Mouse (Mus musculus) cortical plate, adult 2 months (tissue): ENCODE results near the gene Vps4b. TPM values are rescaled to one million over a fixed set of nuclear protein-coding genes. Genes with fewer than 3 reads are reported as not detected.
A peak's percentile ranks its signal among the peaks of the same experiment; 100 is the strongest.

Experiments
- H3K27ac ChIP-seq: fragments of 200-500 bp; 2 replicates; pipeline ENCODE4 v1.5.1; 2012; ENCODE audit warnings: low read length, control low read depth, inconsistent platforms; ENCODE audit not compliant: insufficient read depth
- H3K4me1 ChIP-seq: fragments of 200-500 bp; 2 replicates; pipeline ENCODE4 v1.6.1; 2011; ENCODE audit warnings: low read length; ENCODE audit not compliant: control insufficient read depth, insufficient read depth
- H3K4me3 ChIP-seq: fragments of 200-500 bp; 2 replicates; pipeline ENCODE4 v1.5.1; 2011; ENCODE audit warnings: mild to moderate bottlenecking, low read length, control low read depth; ENCODE audit not compliant: insufficient read depth
- CTCF ChIP-seq: fragments of 200-500 bp; IDR thresholded peaks from 2 replicates; pipeline ENCODE4 v1.5.1; 2011; ENCODE audit warnings: mild to moderate bottlenecking, control low read depth, low read length; ENCODE audit not compliant: insufficient read depth; ENCODE audit errors: extremely low read depth
- POLR2A ChIP-seq: fragments of 200-500 bp; IDR thresholded peaks from 2 replicates; pipeline ENCODE4 v1.6.1; 2011; ENCODE audit warnings: mild to moderate bottlenecking, low read length, control low read depth; ENCODE audit not compliant: insufficient read depth; ENCODE audit errors: extremely low read depth
- polyA plus RNA-seq: library from polyadenylated mRNA; depleted of rRNA; stranded (reverse); fragments of >200 nt; gene quantifications from 2 replicates; pipeline ENCODE4 v1.2.3, GENCODE M21; 2012

Vps4b gene
- polyA plus RNA-seq, 1 experiment: 23.6 TPM

DNA sequence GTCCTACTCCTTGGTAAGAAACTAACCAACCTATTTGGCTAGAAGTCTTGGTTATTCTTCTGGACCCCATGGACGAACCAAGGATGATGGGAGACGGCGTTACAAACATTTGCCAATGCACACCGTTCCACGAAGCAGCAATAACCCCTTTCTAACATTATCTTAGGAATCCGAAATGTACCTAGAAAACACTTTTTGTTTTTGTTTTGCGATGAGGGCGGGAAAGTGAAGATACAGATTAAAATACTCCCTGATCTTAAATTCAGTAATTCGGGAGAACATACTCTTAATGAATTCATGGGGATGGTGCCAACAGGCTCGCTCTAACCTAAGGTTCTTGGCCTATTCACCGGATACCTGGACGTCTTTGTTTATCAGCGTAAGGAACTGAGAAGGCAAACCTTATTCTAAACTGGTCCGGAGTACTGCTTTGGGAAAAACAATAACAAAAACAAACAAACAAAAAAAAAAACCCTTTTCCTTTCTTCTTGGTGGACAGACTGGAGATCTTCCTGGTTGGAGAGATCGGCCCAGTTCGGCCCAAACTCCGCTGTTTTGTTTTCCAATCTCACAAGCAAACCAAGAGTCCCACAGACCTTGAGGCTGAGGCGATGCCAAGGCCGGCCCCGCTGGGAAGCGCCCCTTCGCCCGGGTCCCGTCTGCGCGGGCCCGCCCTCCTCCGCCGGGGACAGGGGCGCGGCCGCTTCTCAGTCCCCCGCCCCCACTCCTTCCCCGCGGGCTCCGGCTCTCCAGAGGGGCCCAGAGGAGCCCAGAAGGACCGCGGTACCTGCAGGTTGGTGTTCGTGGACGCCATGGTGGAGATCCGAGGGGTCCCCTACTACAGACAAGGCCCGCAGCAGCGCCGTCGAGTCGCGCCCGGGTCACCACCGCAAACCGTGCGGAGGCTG, 640 bp downstream of the Vps4b start:
- peak overlapping the region; percentile 88 for H3K4me3 ChIP-seq

DNA sequence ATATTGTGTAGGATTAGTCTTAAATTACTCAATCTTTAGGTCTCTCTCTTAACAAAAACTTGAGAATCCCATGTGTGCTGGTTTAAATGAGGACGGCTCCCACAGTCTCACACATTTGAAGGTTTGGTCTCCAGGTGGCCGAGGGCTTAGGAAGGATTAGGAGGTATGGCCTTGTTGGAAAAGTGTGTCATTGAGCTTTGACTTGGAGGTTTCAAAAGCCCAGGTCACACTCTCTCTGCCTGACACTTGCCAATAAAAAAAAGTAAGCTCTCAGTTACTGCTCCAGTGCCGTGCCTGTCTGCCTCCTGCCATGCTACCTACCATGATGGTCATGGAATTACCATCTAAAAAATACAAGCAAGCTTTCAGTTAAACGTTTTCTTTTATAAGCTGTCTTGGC, 21.6 kb downstream of the Vps4b start:
- no peak for TF ChIP-seq CTCF
- TF ChIP-seq POLR2A: no peak
- Histone ChIP-seq H3K4me1 (no peaks in the 10 kb centered on the region), H3K4me3 (no peak overlapping the region), H3K27ac (no peak overlapping the region)

More for the DNA sequence above, 640 bp downstream of the Vps4b start:
- H3K27ac ChIP-seq: no peak overlapping the region
- no peak for TF ChIP-seq POLR2A
- no peak for TF ChIP-seq CTCF
- peaks cover 4% of the 10 kb centered on the region for H3K4me1 ChIP-seq

DNA sequence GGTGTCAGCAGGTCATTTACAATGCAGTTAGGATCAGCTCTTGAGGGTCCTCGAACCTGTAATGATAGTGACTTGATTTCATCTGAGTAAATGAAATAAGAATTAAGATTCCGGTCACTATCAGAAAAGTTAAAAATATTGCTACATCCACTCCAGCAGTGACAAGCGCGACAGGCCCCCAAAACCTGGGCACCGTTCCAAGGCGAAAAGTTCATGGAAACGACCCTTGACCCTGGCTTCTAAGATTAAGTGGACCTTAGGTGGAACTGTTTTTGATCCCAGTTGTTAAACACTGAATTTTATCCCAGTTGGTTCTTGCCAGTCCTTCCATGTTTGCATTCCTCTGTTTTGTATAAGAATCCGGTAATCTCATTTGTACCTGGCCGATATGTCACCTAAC, 22.4 kb downstream of the Vps4b start:
- TF ChIP-seq POLR2A (no peak), CTCF (no peak)
- Histone ChIP-seq H3K27ac (no peak overlapping the region), H3K4me1 (no peaks in the 10 kb centered on the region), H3K4me3 (no peak overlapping the region)

DNA sequence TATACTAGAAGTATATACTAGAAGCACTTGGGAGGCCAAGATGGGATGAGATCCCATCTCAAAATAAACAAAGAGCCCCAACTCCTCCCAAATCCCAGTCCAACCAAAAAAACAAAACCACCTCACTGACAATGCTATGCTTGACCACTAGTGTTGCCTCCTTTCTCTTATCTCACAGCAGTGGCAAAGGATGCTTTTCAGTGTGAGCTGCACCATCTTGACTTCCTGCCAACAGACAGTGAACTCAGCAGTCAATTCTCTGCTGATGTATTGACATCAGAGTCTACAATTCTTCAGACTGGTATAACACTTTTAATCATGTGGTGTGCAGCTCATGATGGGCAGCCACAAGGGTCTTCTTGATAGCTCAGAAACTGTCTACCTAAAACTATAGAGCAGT, 27.8 kb downstream of the Vps4b start:
- Histone ChIP-seq H3K4me1 (no peaks in the 10 kb centered on the region), H3K4me3 (no peak overlapping the region), H3K27ac (no peak overlapping the region)
- TF ChIP-seq POLR2A (no peak), CTCF (no peak)

DNA sequence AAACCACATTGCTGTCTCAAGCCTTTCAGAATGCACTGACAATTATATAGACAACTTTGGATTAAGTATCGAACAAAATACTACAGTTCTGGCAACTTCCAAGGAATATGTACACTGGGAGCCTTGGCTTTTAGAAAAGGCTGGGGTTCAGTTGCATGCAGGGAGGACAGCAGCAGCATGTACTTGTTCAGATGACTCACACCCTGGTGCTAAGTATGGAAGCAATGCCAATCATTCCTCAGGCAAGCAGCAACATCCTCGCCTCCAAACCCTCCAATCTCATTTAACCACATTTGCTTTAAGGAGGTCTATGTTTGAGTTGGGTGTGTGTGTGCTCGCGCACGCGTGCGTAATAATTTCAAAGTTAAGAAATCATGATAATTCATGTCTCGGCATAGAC, 30.8 kb downstream of the Vps4b start:
- no peak for TF ChIP-seq CTCF

DNA sequence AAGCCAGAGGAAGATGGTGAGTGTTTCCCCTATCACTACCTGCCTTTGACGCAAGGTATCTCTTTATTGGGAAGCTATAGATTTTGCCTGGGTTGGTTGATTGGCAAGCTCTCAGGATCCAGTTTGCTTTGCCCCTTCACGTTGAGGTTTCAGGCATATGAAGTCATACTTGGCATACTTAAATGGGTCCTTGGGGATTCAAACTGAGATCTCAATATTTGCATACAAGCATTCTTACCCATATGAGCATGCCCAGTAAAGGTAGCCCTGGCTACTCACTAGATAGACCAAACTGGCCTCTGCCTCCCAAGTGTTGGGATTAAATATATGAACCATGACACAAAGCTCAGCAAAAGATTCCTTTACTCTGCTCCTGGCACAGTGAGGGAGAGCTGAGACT, 31.7 kb downstream of the Vps4b start:
- TF ChIP-seq CTCF (no peak), POLR2A (no peak)
- Histone ChIP-seq H3K27ac (no peak overlapping the region), H3K4me1 (no peaks in the 10 kb centered on the region), H3K4me3 (no peak overlapping the region)

More for the DNA sequence above, 30.8 kb downstream of the Vps4b start:
- no peak overlapping the region for H3K4me3 ChIP-seq
- H3K27ac ChIP-seq: no peak overlapping the region
- no peaks in the 10 kb centered on the region for H3K4me1 ChIP-seq

DNA sequence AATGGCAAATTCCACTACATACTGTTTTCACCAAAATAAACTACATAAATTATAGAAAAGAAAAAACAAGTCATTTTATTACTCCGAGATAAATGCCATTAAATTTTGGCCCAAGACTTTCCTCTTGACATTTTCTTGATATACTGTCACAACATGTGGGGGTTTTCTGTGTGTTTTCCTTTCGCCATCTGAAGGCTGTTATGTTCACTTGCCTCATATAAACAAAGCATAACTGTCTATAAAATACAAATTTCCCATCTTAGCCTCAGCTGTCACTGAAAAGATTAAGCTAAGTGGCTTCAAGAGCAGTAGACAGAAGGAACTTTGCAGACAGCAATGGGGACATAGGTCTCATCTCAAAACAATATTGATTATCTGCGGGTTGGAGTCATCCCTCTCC, 32.2 kb downstream of the Vps4b start:
- H3K4me1 ChIP-seq: no peaks in the 10 kb centered on the region
- no peak for TF ChIP-seq POLR2A
- TF ChIP-seq CTCF: no peak

DNA sequence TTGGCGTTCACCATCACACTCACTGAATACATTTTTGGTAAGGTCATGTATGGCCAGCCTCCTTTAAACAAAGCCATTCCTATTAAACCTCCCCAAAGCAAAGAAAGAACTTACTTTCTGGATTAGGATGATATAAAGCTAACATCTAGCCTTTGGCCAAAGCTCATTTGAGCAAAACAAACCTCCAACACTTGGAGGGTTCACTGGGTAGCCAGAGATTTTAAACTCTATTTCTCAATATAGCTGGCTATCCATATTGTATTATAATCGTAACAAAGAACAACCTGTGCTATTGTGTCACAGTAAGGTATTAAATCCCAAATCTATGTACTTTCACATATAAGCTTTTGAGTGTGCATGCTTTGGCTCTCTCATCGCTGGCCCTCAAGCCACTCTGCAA, 35.8 kb downstream of the Vps4b start:
- Histone ChIP-seq H3K27ac (no peak overlapping the region), H3K4me3 (no peak overlapping the region)
- no peak for TF ChIP-seq CTCF
- no peak for TF ChIP-seq POLR2A

More for the DNA sequence above, 32.2 kb downstream of the Vps4b start:
- Histone ChIP-seq H3K27ac (no peak overlapping the region), H3K4me3 (no peak overlapping the region)

DNA sequence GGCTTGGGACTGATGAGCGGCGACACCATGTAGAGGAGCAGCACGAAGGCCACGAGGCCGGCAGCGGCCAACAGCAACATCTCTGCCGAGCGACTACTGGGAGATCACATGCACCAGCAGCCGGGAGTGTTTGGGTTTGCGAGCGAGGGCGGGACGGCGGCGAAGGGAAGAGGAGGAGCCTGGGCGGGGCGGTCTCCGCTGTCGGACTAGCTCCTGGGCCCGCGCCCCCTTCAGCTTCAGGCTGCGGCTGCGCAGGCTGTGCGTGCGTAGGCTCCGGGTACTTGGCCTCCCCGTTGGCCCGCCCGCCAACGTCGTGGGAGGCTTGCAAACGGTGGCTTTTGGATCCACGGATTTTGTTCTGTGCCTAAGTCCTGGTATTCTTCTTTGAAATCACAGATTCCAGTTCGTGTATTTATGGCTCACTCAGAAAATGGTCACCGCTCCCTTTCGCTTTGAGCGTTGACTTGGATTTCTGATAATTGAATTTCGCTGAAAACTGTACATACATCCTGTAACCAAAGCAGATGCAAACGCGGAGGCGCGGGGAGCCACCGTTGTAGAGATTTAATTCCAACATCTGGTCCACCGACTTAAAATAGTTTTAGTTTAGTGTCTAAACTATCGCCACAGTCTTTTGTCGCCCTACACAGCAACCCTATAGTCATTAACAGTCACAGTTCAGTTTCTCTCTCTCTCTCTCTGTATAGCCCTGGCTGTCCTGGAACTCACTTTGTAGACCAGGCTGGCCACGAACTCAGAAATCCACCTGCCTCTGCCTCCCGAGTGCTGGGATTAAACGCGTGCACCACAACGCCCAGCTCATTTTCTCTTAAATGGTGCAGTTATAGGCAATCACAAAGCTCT, 36.7 kb downstream of the Vps4b start, which contains the start of gene Kdsr:
Gene Kdsr, minus strand, starts transcription at position 156 of the 864 bp plus-strand sequence.
- peaks cover 2% of the 10 kb centered on the region; the same call in 1 of the 2 replicates for H3K4me1 ChIP-seq
- peak within 1 kb of the TSS; percentile 70 for H3K4me3 ChIP-seq
- H3K27ac ChIP-seq: peak within 1 kb of the TSS; percentile 19
- TF ChIP-seq POLR2A (peak; percentile 95), CTCF (no peak)

More for the DNA sequence above, 35.8 kb downstream of the Vps4b start:
- peaks cover 2% of the 10 kb centered on the region; the same call in 1 of the 2 replicates for H3K4me1 ChIP-seq
